Mouse (Mus musculus) right cerebral cortex, postnatal 36 days (tissue): ENCODE results near the gene Rps15.

Source experiments
- DNase-seq, 2 experiments: peaks; one replicate each; pipeline ENCODE4 v3.0.0; 2022; ENCODE audit warnings: low spot score in 2 of 2, mixed read lengths in 1 of 2

Rps15 gene

DNA sequence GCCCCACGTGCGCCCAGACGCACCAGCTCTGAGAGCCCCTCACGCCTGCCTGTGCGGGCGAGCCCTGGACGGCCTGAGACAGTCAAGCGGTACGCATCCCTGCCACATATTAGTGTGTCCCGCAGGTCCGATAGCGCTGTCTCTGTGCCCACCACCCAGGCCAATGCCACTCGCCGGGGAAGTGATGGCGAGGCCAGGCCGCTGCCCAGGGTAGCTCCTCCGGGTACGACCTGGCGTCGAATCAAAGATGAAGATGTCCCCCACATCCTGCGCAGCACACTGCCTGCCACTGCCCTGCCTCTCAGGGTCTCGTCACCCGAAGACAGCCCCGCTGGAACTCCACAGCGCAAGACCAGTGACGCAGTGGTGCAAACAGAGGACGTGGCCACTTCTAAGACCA lies 23.1 kb downstream of the Rps15 start:
- DNase-seq = no peak

DNA sequence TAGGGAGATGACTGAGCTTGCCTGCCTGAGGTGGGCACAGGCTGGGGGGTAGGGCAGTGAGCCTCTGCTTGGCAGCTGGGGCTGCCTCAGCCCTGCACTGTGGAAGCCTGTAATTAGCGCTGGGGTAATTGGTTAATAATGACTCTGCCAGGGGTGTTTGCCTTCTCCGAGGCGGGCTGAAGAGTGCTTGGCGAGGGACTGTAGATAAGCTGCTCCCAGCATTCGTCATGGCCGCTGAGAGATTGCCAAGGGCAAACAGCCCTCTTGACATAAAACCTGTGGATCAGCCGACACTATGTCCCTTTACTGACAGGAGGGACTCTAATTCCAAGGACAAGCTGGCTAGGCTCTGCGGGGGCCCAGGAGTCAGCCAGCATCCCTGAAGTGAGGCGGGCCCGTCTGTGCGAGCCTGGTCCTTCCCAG lies 24.1 kb downstream of the Rps15 start:
- DNase-seq = no peak

DNA sequence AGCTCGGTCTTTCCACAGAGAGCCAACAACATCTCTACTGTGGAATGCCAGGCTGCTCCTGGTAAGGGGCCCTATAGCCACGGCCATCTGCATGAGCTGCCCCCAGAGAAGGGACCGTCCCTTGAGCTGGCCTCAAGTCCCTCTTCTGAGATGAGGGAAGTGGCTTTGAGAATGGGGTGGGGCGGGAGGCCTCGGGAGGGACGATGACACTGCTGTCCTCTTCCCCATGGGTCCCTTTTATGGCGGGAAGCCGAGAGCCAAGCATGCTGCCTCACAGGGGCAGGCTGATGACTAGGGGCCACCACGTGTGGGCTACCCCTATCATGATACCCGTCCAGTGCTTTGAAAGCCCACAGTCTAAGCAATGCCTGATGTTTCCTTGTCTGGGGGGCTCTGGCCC lies 24.8 kb downstream of the Rps15 start:
- no peak for DNase-seq

DNA sequence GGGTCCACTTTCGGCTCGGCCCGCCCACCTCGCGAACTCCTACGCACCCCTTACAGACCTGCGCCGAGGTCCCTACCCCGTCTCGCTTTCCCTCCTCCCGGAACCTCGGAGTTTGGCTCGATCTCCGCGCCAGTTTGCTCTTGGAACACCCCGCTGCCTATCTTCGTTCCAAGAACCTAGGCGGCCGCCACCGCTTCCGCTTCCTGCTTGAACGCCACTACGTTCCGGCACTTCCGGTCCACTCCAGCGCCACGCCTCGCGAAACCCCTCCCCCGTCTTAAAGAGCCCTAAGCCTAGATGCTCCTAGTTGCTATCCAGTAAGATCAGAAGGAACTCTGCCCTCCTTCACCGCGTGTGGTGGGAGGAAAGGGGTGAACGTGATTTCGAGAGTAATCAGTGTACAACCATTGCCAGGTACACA lies 28.1 kb downstream of the Rps15 start, which contains the start of gene 2310011J03Rik:
TSS of gene 2310011J03Rik (minus strand) at position 198 of the 421 bp plus-strand sequence.
- DNase-seq = peak; percentile 91 to 92

DNA sequence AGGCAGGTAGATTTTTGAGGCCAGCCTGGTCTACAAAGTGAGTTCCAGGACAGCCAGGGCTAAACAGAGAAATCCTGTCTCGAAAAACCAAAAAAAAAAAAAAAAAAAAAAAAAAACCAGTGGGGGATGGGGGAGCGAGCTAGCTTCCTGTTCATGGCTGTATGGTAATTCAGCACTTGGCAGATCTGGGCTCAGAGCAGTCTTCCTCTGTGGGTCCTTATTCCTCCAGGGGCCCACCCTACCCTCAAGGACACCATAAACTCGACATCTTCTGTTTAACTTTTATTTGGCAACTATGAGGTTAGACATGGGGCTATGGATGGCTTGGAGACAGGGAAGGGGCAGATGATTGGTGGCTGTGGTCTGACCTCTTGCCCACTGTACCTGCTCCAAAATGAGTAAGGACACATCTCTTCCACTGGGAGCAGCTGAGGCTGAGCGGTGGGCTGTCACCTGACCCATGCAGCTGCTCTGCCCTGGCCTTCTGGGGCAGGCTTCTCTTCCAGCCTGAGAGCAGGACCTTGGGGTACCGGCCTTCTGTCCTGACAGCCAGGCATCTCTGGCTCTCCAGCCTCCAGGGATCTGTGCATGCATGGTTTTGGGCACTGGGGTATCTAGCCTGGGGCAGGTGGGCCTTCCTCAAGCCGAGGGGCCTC lies 28.9 kb downstream of the Rps15 start:
- DNase-seq = no peak

DNA sequence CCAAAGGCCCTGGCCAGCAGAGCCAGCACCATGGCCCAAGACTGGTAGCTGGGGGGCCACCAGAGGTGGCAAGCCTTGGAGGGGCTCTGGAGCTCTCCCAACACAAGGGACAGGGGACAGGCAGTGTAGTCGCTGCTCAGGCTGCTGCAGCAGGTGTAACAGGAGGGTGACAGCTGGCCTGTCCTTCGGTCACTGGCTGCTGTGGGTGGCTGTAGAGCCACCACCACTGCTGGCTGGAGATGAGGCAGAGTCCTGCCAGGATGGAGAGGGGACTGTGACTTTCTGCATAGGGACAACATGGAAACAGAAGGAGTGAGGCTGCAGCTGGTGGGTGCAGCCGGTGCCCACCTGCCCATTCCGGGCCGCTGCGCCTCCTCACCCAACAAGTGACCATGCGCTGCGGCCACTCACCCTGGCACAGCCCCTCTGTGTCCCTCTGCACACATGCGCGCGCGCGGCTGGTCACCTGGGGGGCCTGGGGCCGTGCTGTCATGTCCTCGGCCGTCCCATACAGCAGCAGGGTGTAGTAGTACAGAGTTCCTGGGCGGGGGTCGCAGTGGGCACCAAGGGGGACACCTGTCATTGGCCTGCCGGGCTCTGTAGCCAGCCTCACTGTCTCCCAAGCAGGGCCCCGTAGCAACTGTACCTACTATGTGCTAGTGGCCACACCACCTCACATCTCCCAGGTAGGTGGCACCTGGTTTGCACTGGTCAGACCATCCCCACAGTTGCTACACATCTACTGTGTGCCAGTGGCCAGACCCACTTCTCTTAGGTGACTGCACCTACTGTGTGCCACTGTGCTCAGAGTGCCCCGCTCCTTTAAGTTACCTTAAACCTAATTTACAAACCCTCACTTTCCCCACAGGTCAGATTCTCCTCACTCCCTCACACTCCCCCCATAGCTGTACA lies 29.7 kb downstream of the Rps15 start:
- DNase-seq = no peak

DNA sequence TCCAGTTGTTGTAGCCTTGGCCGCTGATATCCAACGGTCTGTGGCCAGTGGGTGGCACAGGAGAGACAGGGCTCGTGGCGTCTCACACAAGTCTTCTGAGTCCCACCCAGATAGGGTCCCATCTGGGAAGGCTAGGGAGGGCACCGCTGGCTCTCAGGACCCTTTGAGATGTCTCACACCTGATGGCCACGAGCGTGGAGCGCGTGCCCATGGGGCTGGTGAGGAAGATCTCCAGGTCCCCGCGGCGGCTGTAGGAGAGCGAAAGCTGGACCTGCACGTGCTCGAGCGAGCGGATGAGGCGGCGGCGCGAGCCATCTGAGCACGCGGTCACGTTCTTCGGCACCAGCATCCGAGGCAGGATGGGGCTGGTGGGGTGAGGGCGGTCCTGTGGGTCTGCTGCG lies 30.6 kb downstream of the Rps15 start:
- DNase-seq = no peak

DNA sequence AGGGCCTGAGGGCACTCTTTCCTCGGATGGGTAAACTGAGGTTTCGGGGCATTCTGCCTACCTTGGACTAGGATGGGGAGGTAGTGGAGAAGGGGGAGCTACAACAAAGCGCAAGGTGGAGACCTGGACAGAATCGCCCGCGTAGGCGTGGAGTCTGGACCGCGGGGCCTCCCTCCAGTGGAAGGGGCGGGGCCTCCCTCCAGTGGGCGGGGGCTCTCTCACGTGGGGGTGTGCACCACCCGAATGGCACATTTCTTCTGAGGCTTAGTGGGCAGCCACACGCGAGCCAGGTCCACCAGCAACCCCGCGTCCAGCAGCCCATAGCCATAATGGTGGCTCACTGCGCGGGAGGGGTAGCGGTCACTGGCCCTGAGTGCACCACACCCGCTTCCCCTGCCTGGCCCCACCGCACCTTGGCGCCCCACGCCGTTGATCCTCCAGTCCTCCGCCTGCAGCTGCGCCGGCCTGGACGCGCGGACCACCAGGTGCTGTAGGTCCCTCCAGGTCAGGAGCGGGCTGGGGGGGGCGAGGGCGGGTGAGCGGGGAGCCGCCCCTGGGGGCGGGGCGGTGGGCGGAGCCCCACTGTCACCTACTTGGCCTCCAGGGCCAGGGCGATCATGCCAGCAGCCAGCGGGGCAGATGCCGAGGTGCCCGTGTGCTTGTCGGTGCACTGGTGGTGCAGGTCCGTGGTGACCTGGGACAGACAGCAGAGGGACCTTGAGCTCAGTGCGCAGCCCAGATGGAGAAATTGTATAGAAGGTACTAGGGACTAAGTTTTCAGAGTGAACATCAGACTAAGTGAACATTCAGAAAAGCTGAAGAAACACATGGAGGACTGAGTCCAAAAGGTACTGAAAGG lies 31.2 kb downstream of the Rps15 start:
- DNase-seq = no peak

DNA sequence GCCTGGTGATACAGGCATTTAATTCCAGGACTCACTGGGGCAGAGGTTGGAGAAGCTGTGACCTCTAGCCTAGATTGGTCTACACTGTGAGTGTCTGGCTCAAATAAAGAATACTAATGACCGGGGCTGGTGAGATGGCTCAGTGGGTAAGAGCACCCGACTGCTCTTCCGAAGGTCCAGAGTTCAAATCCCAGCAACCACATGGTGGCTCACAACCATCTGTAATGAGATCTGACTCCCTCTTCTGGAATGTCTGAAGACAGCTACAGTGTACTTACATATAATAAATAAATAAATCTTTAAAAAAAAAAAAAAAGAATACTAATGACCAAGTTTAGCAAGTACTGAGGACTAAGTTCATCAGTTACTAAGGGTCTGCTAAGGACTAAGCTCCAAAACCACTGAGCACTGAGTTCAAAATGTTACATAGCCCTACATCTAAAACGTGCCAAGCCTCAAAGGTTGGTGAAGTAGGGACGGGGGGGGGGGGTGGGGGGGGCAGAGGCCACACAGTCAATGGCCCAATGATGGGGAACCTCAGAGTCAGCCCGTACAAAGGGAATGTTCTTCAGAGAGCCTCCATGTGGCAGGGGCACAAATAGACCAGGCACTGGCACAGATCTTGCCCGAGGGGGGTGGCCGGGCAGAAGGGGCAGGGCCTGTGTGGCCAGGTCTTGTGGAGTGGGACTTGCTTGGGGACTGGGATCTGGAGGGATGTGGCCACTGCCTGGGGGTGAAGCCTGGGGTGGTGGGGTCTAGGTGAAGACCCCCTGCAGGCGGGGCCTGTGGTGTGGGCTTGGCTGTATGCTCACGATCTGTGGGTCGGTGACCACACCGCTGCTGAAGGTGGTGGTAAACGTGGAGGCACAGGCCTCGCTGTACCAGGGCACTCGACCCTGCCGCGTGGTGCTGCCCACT lies 32.1 kb downstream of the Rps15 start:
- no peak for DNase-seq

DNA sequence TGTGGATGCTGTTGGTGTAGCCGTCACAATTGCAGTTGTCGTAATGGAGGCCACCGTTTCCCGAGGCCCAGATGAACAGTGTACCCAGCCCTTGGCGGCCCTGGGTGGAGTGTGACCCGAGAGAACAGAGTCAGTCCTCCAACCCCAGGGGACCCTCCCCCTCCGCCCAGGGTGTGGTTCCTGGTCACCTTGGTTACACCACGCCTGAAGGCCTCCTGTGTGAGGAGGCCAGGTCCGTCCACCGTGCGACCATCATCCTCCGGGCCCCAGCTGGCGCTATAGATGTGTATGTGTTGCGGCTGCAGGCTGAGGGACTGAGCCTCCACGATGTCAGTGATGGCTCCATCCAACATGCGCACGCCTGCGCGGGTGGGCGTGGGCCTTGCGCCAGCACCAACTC lies 32.8 kb downstream of the Rps15 start:
- DNase-seq = no peak

DNA sequence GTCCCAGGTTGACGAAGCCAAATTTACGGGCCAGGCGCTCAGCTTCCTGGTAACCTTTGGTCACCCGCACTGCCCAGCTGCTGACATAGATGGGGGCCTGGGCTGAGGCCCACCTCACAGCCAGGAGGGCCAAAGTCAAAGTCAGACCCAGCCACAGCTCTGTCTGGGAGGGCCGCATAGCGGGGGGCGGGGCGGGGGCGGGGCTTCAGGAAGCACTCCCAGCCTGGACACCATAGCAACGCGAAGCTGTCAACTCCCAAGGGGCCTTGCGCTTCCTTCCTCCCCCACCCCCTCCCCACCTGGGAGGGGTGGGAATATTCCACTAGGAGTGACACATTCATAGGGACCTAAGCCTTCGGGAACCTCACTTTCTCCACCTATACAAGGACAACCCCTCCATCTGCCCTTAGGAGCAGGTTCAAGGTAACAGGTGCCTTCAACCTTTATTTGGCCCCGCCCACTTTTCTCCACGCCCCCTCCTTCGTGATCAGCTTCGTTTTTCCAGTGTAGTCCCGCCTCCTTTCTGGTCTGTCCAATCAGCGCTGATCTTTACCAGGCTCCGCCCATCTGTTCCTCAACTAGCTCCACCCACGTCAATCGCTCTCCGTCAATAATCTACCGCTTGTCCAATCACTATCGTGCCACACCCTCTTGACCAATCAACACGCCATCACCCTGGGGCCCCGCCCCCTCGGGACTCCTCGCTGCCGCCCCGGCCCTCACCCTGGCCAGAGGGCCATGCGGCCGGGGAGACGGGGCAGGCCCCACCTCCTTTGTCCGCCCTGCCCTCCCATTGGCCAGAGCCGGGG lies 37.2 kb downstream of the Rps15 start, which contains the start of the genes Pcsk4 and Reep6:
TSS of gene Pcsk4 (minus strand) at position 226 of the 809 bp plus-strand sequence.
TSS of gene Reep6 (plus strand) at position 681 of the 809 bp plus-strand sequence.
- peak; percentile 94 to 95 for DNase-seq

DNA sequence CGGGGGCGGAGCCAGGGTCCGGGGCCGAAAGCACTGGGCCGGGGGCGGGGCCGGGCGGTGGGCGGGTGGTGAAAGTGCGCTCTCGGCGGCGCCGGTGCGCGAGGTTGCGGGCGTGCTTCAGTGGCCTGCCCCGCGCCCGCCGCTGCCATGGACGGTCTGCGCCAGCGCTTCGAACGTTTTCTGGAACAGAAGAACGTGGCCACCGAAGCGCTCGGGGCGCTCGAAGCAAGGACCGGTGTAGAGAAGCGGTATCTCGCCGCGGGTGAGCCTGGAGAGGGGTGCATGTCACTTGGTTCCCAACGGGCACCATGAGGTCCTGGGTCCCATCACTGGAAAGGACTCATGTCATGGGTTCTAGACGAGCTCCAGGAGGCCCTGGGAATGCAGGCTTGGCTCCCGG lies 37.8 kb downstream of the Rps15 start:
- no peak for DNase-seq

DNA sequence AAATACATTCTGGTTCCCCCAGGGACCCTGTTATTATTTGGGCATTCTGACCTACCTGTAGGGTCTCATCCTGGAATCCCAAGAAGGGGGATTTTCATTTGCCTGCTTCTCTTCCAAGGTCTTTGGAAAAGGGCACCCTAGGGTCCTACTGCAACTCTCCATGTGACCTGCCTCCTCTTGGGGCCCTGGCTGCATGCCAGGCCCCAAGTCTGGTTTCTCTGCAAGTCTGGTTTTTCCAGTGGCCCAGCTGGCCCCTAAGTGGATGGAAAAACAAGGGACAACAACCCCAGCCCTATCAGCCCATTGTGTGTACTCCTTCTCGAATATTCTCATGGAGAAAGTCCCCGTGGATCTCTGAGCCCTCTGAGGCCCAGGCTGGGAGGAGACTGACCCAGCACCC lies 38.6 kb downstream of the Rps15 start:
- DNase-seq = no peak

DNA sequence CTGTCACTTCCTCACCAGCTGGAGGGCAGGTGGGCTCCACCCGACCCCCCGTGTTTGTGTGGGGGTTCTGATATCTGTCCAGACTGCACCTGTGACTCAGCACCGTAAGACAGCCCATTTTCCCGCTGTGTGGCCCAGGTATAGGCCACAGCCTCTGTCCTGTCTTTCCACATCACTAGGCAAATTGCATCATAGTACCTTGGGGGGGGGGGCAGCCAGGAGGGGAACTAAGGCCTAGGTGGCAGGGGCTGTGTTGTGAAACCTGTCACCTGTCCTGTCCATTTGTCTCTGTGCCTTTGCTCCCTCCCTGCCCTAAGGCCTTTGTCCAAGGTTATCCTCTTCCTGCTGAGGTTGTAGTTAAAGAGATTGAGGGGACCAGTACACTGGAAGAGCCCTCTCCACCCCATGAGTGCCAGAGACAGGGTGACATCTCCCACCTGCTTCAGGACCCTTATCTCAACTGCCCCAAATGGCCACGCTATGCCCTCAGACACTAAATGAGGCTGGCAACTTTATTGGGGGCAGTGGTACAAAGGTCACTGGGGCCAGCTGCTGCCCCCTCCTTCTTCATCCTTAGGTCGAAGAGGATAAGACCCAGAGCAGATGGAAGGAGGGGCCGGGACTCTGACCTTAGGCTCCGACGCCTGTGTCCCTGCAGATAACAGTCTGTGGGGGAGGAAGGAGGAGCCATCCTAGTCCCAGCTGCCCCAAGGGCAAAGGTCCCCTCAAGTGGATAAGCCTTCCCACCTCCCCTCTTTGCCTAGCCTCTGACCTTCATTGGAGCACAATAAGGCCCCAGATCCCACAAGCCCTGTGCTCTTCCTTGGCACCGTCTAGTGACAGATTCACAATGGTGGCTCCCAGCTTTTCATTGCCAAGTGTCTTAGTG lies 39.6 kb downstream of the Rps15 start:
- DNase-seq = no peak

DNA sequence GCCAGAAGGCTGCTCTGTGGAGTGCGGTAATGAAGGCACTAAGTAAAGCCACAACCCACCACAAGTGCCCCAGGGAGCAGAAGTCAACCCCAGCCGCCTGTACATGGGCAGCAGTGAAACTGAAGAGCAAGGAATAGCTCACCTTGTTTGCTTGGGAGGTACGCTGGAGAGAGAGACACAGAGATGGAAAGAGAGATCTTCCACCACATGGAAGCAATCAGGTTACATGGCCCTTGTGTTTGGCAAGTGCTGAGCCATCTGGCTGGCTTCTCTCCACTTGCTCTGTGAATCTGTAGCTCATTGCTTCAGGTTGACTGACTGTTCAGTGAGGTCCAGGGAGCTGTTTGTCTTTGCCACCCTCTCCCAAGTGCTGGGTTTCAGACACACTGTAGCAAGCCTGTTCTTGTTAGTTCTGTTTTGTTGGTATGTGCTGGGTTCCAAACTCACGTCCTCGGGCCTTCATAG lies 40.3 kb downstream of the Rps15 start:
- DNase-seq = no peak

DNA sequence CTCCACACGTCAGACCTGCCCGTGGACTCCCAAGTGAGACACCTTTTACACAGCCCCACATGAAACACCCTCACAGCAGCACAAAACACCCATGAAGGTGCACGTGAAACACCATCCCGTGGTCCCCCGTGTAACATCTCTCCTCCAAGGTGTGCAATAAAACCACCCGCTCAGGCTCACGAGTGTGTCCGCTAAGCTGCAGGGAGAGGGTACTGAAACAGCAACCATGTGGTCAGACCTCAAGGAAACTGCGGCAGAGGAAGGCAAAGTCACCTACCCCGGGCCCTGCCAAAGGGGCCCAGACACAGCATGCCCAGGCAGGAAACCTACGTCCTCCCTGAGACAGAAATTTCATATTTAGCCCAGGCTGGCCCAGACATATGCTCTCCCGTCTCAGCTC lies 44.0 kb downstream of the Rps15 start:
- DNase-seq = no peak

DNA sequence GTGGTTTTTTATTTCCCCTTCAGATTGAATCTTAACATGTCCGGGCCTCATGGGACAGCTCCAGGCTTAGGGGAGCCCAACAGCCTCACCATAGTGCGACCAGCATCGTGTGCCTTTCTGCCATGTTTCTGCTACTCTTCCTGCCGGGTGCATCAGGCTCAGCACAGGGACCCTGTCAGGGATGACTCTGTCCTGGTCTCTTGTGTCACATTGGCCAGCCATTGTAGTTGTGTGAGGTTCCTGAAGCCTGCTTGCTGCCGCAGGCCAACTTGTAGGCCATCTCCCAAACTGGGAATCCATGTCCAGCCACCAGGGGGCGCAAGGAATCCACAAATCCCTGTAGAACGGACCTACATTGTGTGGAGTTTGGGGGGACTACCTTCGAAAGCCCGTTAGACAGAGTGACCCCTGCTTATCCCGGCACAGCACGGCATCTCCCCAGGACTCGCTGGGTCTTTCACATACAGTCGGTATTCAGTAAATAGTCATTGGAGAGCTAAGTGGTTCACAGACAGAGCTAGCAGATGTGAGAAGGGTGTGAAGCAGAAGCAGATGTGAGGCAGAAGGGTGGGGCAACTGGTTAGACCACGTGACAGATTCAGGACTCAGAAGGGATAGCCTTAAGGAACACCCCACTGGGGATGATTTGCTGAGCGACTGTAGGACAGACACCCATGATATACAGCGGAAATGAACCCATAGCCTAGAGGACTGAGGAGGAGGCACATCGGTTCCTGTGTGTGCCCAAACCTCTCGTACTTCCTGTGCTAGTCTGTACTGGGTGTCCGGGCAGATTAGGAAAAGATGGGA lies 47.9 kb downstream of the Rps15 start:
- DNase-seq = peak; percentile 74 to 76

DNA sequence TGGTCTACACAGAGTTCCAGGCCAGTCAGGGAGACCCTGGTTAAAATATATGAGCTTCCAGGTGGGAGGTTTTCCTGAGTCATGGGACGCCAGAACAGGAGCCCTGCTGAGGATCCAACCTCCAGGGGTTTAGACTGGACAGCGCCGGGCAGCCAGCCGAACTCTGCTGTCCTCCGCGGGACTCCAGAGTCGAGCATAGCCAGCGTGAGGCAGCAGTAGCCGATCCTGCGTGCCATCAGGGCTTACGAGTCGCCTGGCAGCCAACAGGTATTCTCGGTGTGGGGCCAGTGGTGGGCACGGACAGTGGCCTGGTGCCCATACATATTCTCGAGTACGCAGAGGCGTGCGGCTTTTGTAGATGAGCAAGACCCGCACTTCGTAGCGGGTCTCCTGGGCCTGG lies 48.8 kb downstream of the Rps15 start:
- no peak for DNase-seq
